Mouse (Mus musculus) CH12.LX (cell line): ENCODE data around the gene Afm.

Experiments used
- CTCF ChIP-seq, 2 experiments: IDR thresholded peaks in 1 of 2; conservative IDR thresholded peaks in 1 of 2; 2 replicates each; pipeline ENCODE4 v1.5.1; 2011 to 2012; ENCODE audit warnings: low read depth in 2 of 2, low read length in 2 of 2, improper control_type of control experiment in 1 of 2, inconsistent platforms in 1 of 2, mild to moderate bottlenecking in 1 of 2, moderate library complexity in 1 of 2
- EP300 ChIP-seq: IDR thresholded peaks from 2 replicates; pipeline ENCODE4 v1.6.1; 2011; ENCODE audit warnings: low read length, improper control_type of control experiment
- KAT2A ChIP-seq: IDR thresholded peaks from 2 replicates; pipeline ENCODE4 v1.6.1; 2012; ENCODE audit warnings: low read length, improper control_type of control experiment, inconsistent platforms; ENCODE audit not compliant: insufficient replicate concordance
- MAFK ChIP-seq: IDR thresholded peaks from 2 replicates; pipeline ENCODE4 v1.6.1; 2011; ENCODE audit warnings: low read length, improper control_type of control experiment; ENCODE audit not compliant: insufficient replicate concordance
- POLR2A ChIP-seq: IDR thresholded peaks from 2 replicates; pipeline ENCODE4 v1.6.1; 2011; ENCODE audit warnings: low read depth, mild to moderate bottlenecking, improper control_type of control experiment, low read length
- POLR2AphosphoS2 ChIP-seq: IDR thresholded peaks from 2 replicates; pipeline ENCODE4 v1.6.1; 2011; ENCODE audit warnings: low read depth, low read length, improper control_type of control experiment
- RAD21 ChIP-seq: IDR thresholded peaks from 2 replicates; pipeline ENCODE4 v1.6.1; 2011; ENCODE audit warnings: low read depth, mild to moderate bottlenecking, low read length, improper control_type of control experiment, moderate library complexity
- USF1 ChIP-seq: IDR thresholded peaks from 2 replicates; pipeline ENCODE4 v1.6.1; 2014; ENCODE audit warnings: low read depth, mild to moderate bottlenecking, inconsistent platforms, low read length, improper control_type of control experiment
- ZNF384 ChIP-seq: IDR thresholded peaks from 2 replicates; pipeline ENCODE4 v1.6.1; 2012; ENCODE audit warnings: low read depth, low read length, improper control_type of control experiment, inconsistent platforms

DNA sequence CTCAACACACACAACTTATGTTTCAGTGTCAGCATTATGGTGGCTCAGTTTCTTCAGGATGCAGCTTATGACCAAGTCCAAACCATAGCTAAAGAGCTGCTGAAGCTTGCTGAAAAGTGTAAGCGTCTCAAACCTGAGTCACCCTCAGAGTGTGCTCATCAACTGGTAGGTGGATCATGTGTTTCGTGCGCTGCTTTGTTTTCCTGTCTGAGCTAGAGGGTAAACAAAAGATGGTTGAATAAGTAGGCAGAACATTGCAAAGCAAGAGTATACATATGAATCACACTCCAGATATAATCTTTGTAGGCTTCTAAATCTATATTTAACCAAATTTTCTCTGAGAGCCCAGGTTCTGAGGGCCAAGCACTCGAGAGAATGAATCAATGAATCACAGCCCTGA lies 45.4 kb downstream of the Afm start:
- TF ChIP-seq ZNF384: no peak
- TF ChIP-seq POLR2A: no peak
- TF ChIP-seq RAD21: no peak
- no peak for TF ChIP-seq CTCF (conservative IDR thresholded peaks at IDR 0.05 in 1 of 2, IDR thresholded peaks at IDR 0.05 in 1 of 2; ENCODE audit: low read depth in 2 of 2, low read length in 2 of 2)
- no peak for TF ChIP-seq MAFK
- no peak for TF ChIP-seq KAT2A
- TF ChIP-seq USF1: no peak
- TF ChIP-seq POLR2AphosphoS2: no peak
- no peak for TF ChIP-seq EP300
